In genomic region chr12:12842247-12842957, GRCm38 (mm10) we compare ENCODE assay signal across 12 mouse cellular contexts.
DNase-seq lines count a peak whose midpoint lies in the region; ATAC-seq and TF ChIP-seq lines count a peak whose summit lies in the region.
"Had no signal": no experiment of that assay in that cellular context is flagged by ENCODE, and none has a peak within 500 bp of the region (broad histone marks: within the 10 kb centered on the region; RNA-seq: fewer than 3 reads in every experiment).

No protein-coding gene starts in this region.

- H3K9me3 ChIP-seq in hindbrain, embryonic 10.5 days = no peaks in the 10 kb centered on the region
- no peaks in the 10 kb centered on the region for H3K9me3 ChIP-seq in hindbrain, embryonic 16.5 days (ENCODE audit: control insufficient read depth, low read length)
- no peaks in the 10 kb centered on the region for H3K9me3 ChIP-seq in embryonic facial prominence, embryonic 12.5 days
- no peaks in the 10 kb centered on the region for H3K9me3 ChIP-seq in limb, embryonic 14.5 days (ENCODE audit: control insufficient read depth, low read length)
- H3K9me3 ChIP-seq: heart, embryonic 15.5 days; limb, embryonic 15.5 days had no signal

- no peak overlapping the region; the same call in 1 of the 2 replicates for H3K4me2 ChIP-seq in hindbrain, embryonic 16.5 days (ENCODE audit: low read length)
- H3K4me2 ChIP-seq in embryonic facial prominence, embryonic 12.5 days (replicated peaks) = peak overlapping the region; percentile 13; the same call in 1 of the 2 replicates
- no peak overlapping the region for H3K4me2 ChIP-seq in limb, embryonic 14.5 days (replicated peaks; ENCODE audit: low read depth, low read length, severe bottlenecking)
- H3K4me2 ChIP-seq: heart, embryonic 15.5 days; limb, embryonic 15.5 days had no signal

- TF ChIP-seq POLR2A in limb, embryonic 14.5 days (IDR thresholded peaks at IDR 0.05; ENCODE audit: borderline replicate concordance, extremely low read depth, insufficient read depth, insufficient read length) = no peak

- H3K9ac ChIP-seq in hindbrain, embryonic 16.5 days (ENCODE audit: low read depth, low read length) = no peak overlapping the region
- no peak overlapping the region for H3K9ac ChIP-seq in embryonic facial prominence, embryonic 12.5 days
- H3K9ac ChIP-seq in limb, embryonic 14.5 days (ENCODE audit: low read depth, low read length, severe bottlenecking) = no peak overlapping the region
- H3K9ac ChIP-seq: heart, embryonic 15.5 days; limb, embryonic 15.5 days had no signal

- intact Hi-C loops in gastrocnemius, postnatal 14 days (cut with DNase I; ENCODE audit: low total_unique reads) = no loop called here

- no peak overlapping the region for H3K4me3 ChIP-seq in hindbrain, embryonic 10.5 days
- H3K4me3 ChIP-seq in hindbrain, embryonic 16.5 days (ENCODE audit: low read length) = no peak overlapping the region
- H3K4me3 ChIP-seq in embryonic facial prominence, embryonic 12.5 days = no peak overlapping the region
- no peak overlapping the region for H3K4me3 ChIP-seq in limb, embryonic 14.5 days (replicated peaks; ENCODE audit: low read length)
- H3K4me3 ChIP-seq: heart, embryonic 15.5 days; layer of hippocampus, adult 2 months; limb, embryonic 15.5 days had no signal

- H3K27me3 ChIP-seq in hindbrain, embryonic 10.5 days (ENCODE audit: insufficient read depth, poor library complexity, severe bottlenecking) = no peaks in the 10 kb centered on the region
- H3K27me3 ChIP-seq in hindbrain, embryonic 16.5 days (replicated peaks; ENCODE audit: control insufficient read depth, insufficient read depth, low read length) = no peaks in the 10 kb centered on the region
- no peaks in the 10 kb centered on the region for H3K27me3 ChIP-seq in embryonic facial prominence, embryonic 12.5 days
- H3K27me3 ChIP-seq in limb, embryonic 14.5 days (ENCODE audit: control insufficient read depth, insufficient read depth, low read length) = no peaks in the 10 kb centered on the region
- H3K27me3 ChIP-seq: heart, embryonic 15.5 days; limb, embryonic 15.5 days had no signal

- WGBS in hindbrain, embryonic 10.5 days = 44% methylated on average over 17 of the region's 17 CpGs
- 35% methylated on average over 17 of the region's 17 CpGs for WGBS in hindbrain, embryonic 16.5 days
- WGBS in embryonic facial prominence, embryonic 12.5 days = 21% methylated on average over 17 of the region's 17 CpGs
- 19% methylated on average over 17 of the region's 17 CpGs for WGBS in limb, embryonic 14.5 days

- H3K4me1 ChIP-seq in hindbrain, embryonic 10.5 days (replicated peaks) = peaks cover 35% of the 10 kb centered on the region
- peaks cover 9% of the 10 kb centered on the region for H3K4me1 ChIP-seq in hindbrain, embryonic 16.5 days (ENCODE audit: control insufficient read depth, insufficient read depth, low read depth, low read length)
- peaks cover 27% of the 10 kb centered on the region for H3K4me1 ChIP-seq in embryonic facial prominence, embryonic 12.5 days
- peaks cover 12% of the 10 kb centered on the region for H3K4me1 ChIP-seq in limb, embryonic 14.5 days (ENCODE audit: control insufficient read depth, insufficient read depth, low read length)

- no peak for DNase-seq in hindbrain, embryonic 10.5 days (ENCODE audit: low spot score)
- DNase-seq in MN1 (ENCODE audit: low spot score) = peak; percentile 37
- DNase-seq in limb, embryonic 14.5 days (ENCODE audit: low spot score) = no peak
- no peak for DNase-seq in layer of hippocampus, adult 18-20 months (ENCODE audit: low spot score in 2 of 2)
- no peak for DNase-seq in gastrocnemius, postnatal 14 days
- DNase-seq in cerebellum, adult 18-20 months = no peak
- DNase-seq: thymus, postnatal 36 days had no signal

- H3K27ac ChIP-seq in hindbrain, embryonic 10.5 days = peak overlapping the region; percentile 84
- H3K27ac ChIP-seq in hindbrain, embryonic 16.5 days (ENCODE audit: low read depth, low read length) = no peak overlapping the region
- no peak overlapping the region for H3K27ac ChIP-seq in embryonic facial prominence, embryonic 12.5 days
- H3K27ac ChIP-seq in limb, embryonic 14.5 days (replicated peaks; ENCODE audit: low read depth, low read length) = no peak overlapping the region
- H3K27ac ChIP-seq: heart, embryonic 15.5 days; layer of hippocampus, adult 2 months; limb, embryonic 15.5 days had no signal

- no peaks in the 10 kb centered on the region for H3K36me3 ChIP-seq in hindbrain, embryonic 10.5 days
- no peaks in the 10 kb centered on the region for H3K36me3 ChIP-seq in hindbrain, embryonic 16.5 days (ENCODE audit: control insufficient read depth, insufficient read depth, low read length)
- no peaks in the 10 kb centered on the region for H3K36me3 ChIP-seq in embryonic facial prominence, embryonic 12.5 days
- H3K36me3 ChIP-seq in limb, embryonic 14.5 days (ENCODE audit: control insufficient read depth, insufficient read depth, low read length) = no peaks in the 10 kb centered on the region
- H3K36me3 ChIP-seq: heart, embryonic 15.5 days; limb, embryonic 15.5 days had no signal

- no peak for ATAC-seq in hindbrain, embryonic 16.5 days
- ATAC-seq in embryonic facial prominence, embryonic 12.5 days (ENCODE audit: insufficient number of reproducible peaks, insufficient read depth, low FRiP score, low TSS enrichment) = no peak
- peak; percentile 10; the same call in 1 of the 2 replicates for ATAC-seq in limb, embryonic 14.5 days (ENCODE audit: low FRiP score, low read depth)
